Mouse (Mus musculus): ENCODE results near the gene Fam57b.

The Fam57b gene

DNA sequence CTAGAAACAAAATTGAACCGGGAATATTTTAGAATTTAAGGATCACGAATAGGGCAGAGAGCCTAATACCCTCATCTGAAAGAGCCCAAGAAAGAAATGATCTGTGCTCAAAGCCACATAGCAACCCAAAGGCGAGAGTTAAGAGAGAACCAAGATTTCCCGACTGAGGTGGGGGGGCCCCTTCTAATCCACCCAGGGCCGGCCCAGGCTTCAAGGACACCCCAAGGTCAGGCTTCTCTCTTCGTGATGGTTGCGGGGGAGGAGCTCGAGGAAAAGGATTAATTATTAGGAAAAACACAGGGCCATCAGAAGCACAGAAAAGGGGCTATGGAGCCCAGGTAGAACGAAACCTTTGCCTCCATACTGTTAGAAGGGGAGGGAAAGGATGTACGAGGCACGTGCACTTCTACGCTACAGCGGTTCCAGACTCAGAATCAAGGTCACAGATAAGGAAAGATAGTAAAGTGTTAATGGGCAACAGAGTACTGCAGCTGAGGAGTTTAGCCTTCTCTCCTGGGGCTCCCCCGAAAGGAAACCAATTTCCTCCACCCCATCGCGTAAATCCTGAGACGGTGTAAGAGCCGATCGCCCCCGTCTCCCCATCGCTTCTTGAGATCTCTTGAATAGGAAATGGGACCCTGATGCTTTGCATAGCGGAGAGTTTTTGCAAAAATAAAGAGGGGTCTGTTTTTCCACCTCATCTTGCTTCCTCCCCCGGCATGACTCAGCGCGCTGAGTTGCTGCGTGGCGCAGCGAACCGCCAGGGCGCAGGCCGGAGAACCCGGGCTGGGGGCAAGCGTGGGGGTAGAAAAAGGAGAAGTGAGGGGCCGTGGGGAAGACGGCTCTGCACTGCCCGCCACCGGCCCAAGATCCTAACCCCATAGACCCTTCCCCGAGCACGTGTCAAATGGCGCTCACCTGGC lies 920 bp downstream of the Fam57b start:
- in situ Hi-C loops (cut with MboI, MseI): no loop called here

DNA sequence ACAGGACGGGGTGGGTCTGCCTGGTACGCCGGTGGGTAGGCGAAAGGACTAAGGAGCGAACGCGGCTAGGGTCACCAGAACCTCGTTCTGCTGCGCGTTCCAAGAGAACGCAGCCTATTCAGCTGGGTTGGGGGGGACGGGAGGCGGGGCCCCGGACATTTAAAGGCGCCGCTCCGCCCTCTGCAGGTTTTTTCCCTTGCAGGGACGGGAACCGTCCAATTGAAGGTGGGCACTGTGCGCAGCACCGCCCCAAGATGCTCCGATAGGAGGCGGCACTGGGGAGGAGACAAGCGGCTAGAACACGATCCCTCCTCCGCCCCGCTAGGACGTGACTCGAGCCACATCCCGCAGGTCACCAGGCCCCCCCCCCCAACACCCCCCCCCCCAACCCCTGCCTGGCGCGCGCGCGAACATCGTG lies 1.6 kb downstream of the Fam57b start:
- in situ Hi-C loops (cut with MboI, MseI): no loop called here

DNA sequence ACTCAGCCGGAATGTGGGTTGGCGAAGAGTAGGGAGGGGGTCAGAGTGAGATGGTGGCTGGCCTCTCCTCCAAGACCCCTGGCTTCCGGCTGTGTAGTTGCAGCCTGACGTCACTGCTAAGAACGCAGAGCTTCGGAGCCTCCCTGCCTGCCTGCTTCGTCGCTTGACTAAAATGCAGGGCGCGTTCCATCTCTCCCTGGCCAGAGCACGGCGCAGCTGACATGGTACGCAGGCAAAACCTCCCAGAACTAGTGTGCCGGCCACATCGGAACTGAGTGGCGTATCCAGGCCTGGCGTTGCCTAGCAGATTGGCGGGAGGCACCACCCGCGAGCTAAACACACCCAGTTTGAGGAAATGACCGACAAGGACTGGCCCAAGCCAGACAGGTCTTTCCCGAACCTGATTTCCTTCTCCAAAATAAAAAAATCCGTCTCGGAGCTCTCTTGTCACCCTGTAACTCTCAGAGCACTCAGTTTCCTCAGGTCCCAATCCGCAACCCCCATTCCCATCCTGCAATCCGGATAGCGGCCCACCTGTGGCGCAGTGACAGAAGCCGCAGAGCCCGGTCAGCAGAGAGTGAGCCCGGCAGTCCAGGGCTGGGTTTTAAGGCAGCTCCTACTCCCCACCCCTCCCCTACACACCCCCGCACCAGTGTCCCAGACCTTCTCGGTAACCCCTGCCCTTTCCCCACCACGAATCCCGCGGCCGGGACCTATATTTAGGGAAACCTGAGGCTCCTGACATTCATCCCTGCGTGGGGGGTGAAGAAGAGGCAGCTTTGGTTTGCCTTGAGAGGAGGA lies 2.2 kb downstream of the Fam57b start:
- in situ Hi-C loops (cut with MboI, MseI): no loop called here

DNA sequence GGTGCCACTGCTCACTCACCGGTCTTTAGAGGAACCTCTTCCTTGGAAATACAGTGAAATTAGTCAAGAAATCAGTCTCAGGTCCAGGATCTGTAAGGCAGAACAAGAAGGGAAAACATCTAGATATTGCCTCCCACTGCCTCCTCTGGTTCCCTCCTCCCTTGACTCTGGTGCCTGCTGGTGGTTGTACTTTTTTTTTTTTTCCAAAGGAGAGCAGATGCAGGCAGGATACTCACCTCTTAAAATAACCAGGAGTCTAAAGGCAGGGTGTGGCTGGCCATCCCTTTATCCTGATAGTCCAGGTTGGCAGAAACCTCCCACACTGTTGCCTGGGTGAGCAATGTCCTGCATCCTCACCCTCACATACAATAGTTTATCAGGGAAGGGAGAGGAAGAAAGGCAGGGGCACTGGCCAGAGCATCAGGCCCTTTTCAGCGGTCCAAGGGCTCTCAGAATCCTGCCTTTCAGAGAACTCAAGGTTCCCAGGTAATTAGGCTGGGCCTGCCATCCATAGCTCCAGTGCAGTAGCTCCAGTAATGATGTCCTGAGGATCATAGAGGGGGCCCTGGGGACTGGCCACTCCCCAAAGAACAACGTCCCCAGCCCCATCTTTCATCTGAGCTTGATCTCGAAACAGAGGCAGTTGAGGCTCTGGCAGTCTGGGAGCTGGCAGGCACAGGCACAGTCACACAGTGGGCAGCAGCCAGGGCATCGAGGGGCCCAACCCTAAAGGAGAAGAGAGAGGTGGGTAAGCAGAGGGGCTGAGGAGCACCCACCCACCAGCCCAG lies 3.0 kb downstream of the Fam57b start:
- in situ Hi-C loops (cut with MboI, MseI): no loop called here

DNA sequence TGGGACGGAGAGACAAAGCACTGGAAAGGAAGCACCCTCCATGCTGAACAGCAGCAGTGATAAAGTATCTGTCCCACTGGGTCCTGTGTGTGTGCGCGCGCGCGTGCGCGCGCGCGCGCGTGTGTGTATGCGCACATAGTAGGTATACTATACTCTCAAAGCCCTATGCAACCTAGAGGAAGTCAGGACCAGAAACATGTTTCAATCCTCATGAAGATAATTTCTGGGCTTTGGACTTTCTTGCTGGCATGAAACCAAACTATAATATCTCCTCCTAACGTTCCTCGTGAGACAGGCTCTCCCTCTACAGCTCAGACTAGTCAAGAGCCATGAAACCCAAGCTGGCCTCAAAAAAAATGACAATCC lies 3.6 kb downstream of the Fam57b start:
- in situ Hi-C loops (cut with MboI, MseI): no loop called here

DNA sequence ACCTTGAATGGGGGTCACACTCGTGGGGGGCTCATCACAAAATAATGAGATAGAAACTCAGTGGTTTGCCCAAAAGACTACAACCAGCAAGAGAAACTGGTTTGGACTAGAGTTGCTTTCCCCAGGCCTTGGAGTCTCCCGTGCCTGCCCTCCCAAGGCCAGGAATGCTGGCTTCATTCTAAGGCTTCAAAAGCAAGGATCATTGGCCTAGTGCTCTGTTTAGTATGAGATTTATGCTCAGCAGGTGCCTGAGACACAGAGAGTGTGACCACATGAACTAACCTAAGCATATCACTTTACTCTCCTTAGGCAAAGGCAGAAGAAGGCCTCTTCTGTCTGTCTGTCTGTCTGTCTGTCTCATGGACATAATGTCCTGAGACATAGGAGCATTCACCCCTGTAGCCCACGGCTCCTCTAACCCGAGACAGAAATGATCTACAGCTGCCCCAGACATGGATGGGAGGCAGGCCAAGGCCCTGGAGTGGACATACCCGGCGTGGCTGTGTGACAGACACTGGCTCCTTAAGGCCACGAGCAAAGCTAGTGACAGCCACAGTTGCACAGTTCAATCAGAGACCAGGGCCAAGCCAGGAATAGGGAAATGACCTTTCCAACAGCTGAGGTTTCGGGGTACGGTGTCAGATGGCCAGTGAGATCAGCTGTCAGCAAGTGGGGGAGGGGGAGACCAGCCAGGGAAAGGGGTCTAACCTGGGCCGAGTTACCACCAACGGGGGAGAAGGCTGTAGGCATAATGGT lies 4.8 kb downstream of the Fam57b start:
- in situ Hi-C loops (cut with MboI, MseI): no loop called here

DNA sequence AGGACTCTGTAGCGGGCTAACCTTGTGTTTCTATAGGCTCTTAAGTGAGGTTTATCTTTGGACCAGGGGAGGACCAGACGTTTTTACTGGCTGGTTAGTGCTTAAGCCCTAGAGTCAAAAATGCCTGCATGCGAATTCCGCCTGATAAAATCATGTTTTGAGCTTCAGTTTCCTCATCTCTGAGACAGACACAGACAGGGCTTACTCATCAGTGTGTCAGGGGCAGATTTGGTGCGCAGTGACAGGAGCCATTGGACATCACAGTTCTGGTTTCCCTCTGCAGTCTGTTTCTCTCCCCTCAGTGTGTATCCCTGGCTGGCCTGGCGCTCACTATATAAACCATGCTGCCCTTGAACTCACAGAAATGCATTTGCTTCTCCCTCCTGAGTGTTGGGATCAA lies 5.7 kb downstream of the Fam57b start:
- in situ Hi-C loops (cut with MboI, MseI): no loop called here

DNA sequence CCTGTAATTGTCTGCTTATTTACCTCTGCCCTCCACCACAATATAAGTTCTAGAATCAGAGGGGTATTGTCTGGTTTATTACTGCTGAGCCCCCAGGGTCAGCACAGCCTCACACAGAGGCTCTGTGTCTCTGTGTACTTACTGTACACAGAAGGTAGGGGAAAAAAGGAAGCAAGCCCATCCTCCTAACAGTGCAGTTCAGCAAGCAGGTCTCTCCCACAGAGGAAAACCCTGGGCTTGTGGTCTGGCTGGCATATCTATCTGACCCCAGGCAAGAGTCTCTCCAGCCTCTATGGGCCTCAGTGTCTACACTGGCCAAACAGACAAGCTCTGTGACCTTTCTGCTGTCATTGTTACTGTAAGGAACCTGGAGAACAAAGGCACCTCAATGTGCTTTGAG lies 6.3 kb downstream of the Fam57b start:
- in situ Hi-C loops (cut with MboI, MseI): no loop called here

DNA sequence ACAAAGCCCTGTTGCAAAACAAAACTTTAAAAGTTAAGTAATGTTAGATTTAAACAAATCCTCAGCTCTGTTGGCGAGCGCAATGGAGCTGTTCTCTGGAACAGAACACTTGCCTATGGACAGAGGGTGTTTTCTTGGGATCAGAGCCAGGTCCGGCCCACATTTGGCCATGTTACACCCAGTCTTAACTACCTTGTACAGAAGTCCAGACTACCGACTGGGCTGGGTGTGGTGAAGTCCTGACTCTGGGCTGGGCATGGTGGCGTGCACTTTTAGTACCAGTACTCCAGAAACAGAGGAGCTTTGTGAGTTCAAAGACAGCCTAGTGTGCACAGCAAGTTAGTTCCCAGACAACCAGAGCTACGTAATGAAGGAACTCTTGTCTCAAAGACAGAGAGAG lies 9.5 kb downstream of the Fam57b start:
- in situ Hi-C loops (cut with MboI, MseI): no loop called here

DNA sequence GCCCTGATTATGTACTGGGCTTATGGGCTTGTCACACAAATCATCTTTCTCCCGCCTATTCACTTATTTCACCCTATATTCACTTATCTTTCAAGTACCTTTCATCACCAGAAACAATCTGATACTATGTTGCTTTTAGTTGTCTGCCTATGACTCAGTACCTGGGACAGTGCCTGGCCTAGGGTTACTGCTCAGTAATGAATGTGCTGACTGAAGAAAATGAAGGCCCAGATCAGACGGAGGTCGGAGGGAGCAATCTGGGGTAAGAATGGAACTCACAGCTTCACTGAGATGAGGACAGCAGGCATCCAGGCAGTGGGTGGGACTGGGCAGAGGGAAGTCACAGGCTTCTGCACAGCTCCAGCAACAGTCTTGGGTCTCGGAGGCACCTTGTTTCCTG lies 9.9 kb downstream of the Fam57b start:
- in situ Hi-C loops (cut with MboI, MseI): no loop called here

DNA sequence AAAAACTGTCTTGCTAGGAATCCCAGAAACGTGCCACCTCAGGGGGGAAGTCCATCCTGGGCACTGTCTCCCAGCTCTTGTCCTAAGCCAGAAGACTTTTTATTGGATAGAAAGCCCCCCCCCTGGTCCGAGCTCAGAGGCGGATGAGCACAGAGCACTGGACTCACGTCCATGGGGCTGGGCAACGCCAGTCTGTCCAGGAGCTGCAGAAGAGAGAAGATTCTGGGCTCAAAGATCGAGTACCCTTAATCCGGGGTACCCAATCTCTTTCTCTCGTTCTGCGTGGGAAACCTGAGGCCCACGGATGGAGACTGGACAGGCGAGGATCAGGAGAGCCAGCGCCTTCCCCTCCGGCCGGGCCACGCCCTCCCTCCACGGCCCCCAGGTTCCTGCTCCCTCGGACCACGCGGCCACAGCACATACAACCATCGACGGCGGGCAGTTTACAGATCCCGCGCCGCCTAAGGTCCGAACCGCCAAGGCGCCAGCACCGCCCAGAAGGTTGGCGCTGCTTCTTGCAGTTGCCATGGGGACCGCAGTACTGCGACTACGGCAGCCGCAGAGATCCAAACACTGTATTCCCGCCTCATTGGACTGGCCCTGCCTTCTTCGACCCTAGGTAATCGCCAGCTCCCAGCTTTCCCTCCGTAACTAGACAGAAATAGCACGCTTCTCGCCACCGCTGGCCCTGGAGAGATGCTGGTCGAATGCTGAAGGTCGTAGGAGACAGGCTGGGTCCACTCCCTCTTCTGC lies 11.4 kb downstream of the Fam57b start:
- in situ Hi-C loops (cut with MboI, MseI): no loop called here

DNA sequence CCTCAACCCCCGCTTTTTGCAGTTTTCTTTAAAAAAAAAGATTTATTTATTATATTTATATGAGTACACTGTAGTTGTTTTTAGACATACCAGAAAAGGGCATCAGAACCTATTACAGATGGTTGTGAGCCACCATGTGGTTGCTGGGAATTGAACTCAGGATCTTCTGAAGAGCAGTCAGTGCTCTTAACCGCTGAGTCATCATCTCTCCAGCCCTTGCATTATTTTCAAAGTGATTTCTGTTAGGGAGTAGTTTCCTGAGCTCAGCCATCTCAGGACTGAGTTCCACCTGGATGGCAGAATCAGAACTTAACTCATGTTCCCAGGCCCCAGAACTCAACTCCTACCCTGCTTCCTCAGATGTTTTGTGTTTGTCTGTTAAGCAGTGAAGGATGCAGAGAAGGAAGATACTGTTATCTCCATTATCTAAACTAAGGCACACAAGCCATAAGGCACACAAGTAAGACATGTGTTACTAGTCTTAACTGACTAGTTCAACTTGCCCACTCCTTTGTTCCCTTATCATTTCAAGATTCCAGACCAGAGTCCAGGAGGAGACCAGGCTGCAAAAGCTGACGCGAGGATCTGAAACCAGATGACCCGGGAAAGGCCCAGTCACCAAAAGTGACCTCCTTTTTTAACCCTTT lies 12.4 kb downstream of the Fam57b start:
- in situ Hi-C loops (cut with MboI, MseI): no loop called here

DNA sequence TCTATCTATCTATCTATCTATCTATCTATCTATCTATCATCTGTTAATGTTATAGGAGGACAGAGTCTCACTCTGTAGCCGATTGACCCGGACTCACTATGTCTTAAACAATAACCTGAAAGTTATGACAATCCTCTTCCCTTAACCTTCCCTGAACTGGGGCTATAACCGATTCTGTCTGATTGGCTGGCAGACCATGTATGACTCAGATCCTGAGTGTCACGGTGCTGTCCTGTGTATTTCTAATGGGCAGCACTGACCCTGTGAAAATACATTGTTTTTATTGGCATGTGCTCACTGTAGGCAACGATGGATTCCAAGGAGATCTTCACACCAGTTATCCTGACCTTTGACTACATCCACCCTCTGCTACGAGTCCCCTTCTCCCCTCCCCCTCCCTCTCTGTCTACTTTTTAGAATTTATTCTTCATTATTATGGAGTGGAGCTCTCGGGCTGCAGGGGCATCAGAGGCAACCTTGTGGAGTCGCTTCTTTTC lies 18.3 kb downstream of the Fam57b start:
- in situ Hi-C loops (cut with MboI, MseI): no loop called here

DNA sequence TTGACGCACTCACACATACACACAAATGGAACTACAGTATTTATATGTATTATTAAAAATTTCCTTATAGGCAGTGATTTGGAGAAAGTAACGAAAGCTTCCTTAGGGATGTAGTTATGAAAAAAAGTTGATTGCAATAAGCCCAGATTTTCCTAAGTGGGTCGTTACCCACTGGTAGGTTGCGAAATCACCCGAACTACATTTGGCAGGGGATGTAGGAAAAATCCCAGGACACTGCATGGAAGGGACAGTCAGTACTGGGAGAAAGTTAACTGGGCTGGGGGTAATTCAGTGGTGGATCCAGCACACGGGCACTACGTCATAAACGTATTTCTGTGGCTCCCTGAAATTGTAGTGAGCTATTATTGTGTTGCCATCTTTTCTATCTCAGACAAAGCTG lies 19.0 kb downstream of the Fam57b start:
- in situ Hi-C loops (cut with MboI, MseI): no loop called here

DNA sequence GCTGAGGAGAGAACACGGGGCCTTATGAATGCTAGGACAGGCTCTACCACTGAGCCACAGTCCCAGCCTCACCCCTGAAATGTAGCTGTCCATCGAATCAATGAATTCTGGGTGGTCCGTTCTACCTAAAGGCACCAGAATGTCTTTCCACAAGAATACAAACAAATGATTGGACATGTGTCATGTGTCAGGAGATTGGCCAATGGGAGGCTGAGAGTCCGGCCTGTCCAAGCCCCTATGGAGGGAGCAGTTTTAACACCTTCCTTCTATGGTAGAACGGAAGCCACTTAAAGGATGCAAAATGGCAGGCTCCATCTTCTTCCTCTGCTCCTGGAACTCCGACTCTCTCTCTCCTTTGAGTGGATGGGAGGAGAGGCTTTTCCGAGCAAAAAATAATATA lies 20.1 kb downstream of the Fam57b start:
- in situ Hi-C loops (cut with MboI, MseI): no loop called here

DNA sequence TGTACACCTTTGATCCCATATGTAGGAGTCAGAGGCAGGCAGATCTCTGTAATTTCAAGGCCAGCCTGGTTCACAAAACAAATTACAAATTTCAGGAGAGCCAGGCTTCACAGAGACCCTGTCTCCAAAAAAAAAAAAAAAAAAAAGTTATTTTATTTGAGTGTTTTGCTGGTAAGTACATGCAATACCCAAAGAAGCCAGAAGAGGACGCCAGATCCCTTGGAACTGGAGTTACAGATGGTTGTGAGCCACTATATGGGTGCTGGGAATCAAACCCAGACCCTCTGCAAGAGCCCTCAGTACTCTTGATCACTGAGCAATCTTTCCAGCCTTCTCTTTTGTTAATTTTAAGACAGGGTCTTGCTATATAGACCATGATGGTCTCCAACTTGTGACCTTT lies 21.4 kb downstream of the Fam57b start:
- in situ Hi-C loops (cut with MboI, MseI): no loop called here

DNA sequence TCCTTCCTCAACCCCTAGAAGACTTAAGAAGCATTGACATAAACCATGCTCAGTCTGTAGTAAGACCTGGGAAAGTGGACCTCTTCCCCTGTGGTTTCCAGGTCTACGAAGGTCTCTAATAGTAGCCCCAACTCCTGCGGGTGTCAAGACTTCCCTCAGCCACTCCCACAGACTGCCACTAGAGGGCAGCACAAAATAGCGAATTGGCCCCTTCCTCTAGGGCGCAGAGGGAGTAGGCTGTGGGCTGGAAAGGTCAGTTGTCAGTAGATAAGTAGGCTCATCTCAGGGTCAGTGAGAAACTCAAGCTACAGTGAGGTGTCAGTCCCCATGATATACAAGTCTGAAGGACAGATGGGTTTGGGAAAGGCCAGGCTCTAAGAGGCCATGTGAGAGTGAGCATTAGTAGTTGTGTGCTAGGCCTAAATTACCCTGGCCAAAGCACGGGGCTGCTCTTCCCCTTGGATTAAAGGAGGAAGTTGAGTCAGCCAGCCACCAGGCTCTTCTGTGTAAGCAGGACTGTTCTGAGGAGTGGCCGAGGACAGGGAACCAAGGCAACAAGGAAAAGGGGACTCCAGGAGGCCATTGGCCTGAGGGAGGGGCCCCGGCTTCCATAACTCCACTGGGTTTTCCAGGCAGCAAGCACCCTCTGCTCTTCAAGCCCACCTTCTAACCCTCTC lies 24.5 kb downstream of the Fam57b start:
- in situ Hi-C loops (cut with MboI, MseI): no loop called here

DNA sequence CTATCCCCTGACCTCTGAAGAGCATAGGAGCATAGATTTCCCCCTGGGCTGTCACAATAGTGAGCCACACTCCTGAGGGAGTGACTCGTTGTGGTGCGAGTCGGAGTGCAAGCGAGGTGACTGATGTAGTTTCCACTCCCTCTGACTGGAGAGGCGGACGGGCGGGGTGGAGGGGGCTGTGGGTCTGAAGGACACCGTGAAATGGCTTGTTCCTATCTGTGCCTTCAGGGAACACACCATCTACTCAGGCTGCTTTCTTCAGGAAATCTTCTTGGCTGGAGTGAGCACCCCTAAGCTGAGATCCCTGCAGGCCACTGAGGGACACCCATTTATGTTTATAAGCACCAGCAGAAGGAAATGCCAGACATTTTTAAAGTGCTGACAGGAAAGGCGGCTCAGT lies 25.3 kb downstream of the Fam57b start:
- in situ Hi-C loops (cut with MboI, MseI): no loop called here

DNA sequence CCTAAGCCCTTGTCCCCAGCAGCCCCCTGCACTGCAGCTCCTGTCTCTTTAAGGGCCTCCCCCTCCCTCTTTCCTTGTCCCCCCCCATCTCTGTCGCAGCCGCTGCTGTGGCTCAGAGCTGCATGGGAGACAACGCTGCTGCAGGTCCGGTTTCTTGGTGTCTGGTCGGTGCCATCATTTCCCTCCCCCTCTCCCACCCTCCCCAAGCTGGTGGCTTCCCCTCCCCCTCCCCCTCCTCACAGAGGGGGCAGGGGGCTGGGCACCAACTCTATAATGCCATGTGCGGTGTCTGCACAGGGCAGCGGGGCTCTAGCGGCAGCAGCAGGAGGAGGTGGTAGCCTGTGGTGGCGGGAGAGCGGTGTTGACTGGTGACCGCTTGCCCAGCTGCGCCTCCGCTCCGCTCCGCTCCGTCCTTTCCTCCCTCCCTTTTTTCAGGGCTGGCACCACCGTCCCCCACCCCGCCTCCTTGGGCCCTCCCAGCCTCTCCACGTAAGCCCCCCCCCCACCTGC lies 25.8 kb downstream of the Fam57b start:
- in situ Hi-C loops (cut with MboI, MseI): no loop called here

Measured in T-helper 1 cell (primary cell).